Mouse (Mus musculus) layer of hippocampus, adult 11-12 months (tissue): Measurements from ENCODE around the gene Vmn2r121.

Experiments
- DNase-seq: peaks from one replicate; pipeline ENCODE4 v3.0.0; 2022; ENCODE audit warnings: low spot score

Vmn2r121 gene

GRCm38 (mm10) chrX:124135852-124136251, at the start of gene Vmn2r121:
Gene Vmn2r121 (minus strand): TSS chrX:124135952.
- DNase-seq = no peak
